Comparison of ENCODE assay signal across 16 mouse cellular contexts in the genomic region with DNA sequence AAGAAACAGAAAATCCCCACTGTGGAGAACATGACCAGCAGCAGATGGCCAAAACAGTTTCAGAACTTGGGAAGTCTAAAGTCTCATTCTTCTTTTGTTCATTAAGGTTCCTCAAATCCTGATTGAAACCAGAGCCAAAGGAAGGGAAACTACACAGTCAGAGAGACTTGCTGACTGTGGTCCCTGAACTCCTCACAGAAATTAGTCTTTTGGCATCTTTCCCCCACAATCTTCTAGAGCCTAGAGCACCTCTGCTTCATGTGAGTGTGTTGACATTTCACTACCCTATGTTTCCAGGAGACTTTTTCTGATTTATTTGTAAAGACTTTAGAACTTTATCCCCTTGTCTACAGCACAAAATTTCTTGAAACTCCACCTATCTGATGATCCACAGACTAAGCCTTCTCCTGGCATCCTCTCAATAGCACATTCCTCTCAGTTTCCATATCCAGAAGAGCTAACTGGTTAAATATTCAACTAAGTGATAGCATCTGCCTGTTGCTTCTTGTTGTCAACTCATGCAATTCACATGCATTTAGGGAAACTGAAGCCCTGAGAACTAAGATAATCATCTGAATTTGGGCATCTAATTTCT. TPM values are rescaled to one million over a fixed set of nuclear protein-coding genes. Genes with fewer than 3 reads are reported as not detected.
"Had no signal": no experiment of that assay in that cellular context is flagged by ENCODE, and none has a peak within 500 bp of the region (broad histone marks: within the 10 kb centered on the region; RNA-seq: fewer than 3 reads in every experiment).

No protein-coding gene starts in this region.

- H3K27me3 ChIP-seq: limb, embryonic 15.5 days; midbrain, embryonic 15.5 days; neural tube, embryonic 12.5 days had no signal

- H3K4me2 ChIP-seq: limb, embryonic 15.5 days; midbrain, embryonic 11.5 days; midbrain, embryonic 15.5 days; neural tube, embryonic 12.5 days had no signal

- H3K27ac ChIP-seq: layer of hippocampus, adult 2 months; limb, embryonic 15.5 days; liver, embryonic 14.5 days; midbrain, embryonic 15.5 days; neural tube, embryonic 12.5 days had no signal

- H3K4me3 ChIP-seq: layer of hippocampus, adult 2 months; limb, embryonic 15.5 days; megakaryocyte, embryonic 14.5 days; midbrain, embryonic 15.5 days; neural tube, embryonic 12.5 days had no signal

- H3K4me1 ChIP-seq: limb, embryonic 15.5 days; megakaryocyte, embryonic 14.5 days; midbrain, embryonic 15.5 days; neural tube, embryonic 12.5 days had no signal

- ATAC-seq: lung, postnatal 0 days; midbrain, embryonic 15.5 days had no signal

- H3K9ac ChIP-seq: limb, embryonic 15.5 days; liver, embryonic 14.5 days; midbrain, embryonic 15.5 days; neural tube, embryonic 12.5 days had no signal

- DNase-seq: kidney, adult 18-20 months; kidney, postnatal 10 days; kidney, postnatal 4 days; left cerebral cortex, postnatal 4 days; lung, adult 2 months; lung, postnatal 36 days; thymus, postnatal 4 days had no signal

- H3K36me3 ChIP-seq: limb, embryonic 15.5 days; midbrain, embryonic 15.5 days; neural tube, embryonic 12.5 days had no signal

- H3K9me3 ChIP-seq: limb, embryonic 15.5 days; midbrain, embryonic 15.5 days; neural tube, embryonic 12.5 days had no signal

RNA-seq across cellular contexts. Expression of gene Ccl11, which starts 20.6 kb away (rescaled TPM):
- polyA plus RNA-seq: midbrain, embryonic 11.5 days; midbrain, embryonic 15.5 days had no signal

RNA-seq across cellular contexts. Expression of gene Ccl8, which starts 36.8 kb away (rescaled TPM):
- polyA plus RNA-seq: kidney, embryonic 14.5 days; limb, embryonic 15.5 days; liver, embryonic 14.5 days; midbrain, embryonic 11.5 days; midbrain, embryonic 15.5 days; neural tube, embryonic 12.5 days had no signal

RNA-seq across cellular contexts. Expression of gene Gm17268, which starts 39.9 kb away (rescaled TPM):
- polyA plus RNA-seq: kidney, embryonic 14.5 days; limb, embryonic 15.5 days; liver, embryonic 14.5 days; lung, adult 2 months; lung, postnatal 0 days; midbrain, embryonic 11.5 days; midbrain, embryonic 15.5 days; neural tube, embryonic 12.5 days had no signal
